Mouse (Mus musculus) liver, postnatal 0 days (tissue): Measurements from ENCODE around the gene Abhd4.

ENCODE experiments used
- CTCF ChIP-seq: sonication (generic); IDR thresholded peaks from 2 replicates; pipeline ENCODE4 v1.5.1; 2016; ENCODE audit warnings: antibody characterized with exemption, low read depth
- EP300 ChIP-seq: IDR thresholded peaks from 2 replicates; pipeline ENCODE4 v1.6.1; 2016; ENCODE audit warnings: antibody characterized with exemption, low read depth, mild to moderate bottlenecking

GRCm38 (mm10) chr14:54222289-54222727 lies 31.7 kb upstream of the Abhd4 start:
- TF ChIP-seq EP300 (no peak), CTCF (no peak)
